Mouse (Mus musculus) G1E (cell line): ENCODE results near the gene Ldb3.

ENCODE experiments used
- CTCF ChIP-seq: IDR thresholded peaks from 2 replicates; pipeline ENCODE4 v1.5.1; 2012; ENCODE audit warnings: low read depth, low read length, inconsistent platforms, mixed read lengths
- GATA1 ChIP-seq: IDR thresholded peaks from 2 replicates; pipeline ENCODE4 v1.6.1; 2012; ENCODE audit warnings: borderline replicate concordance, low read length, inconsistent platforms, mixed read lengths

DNA sequence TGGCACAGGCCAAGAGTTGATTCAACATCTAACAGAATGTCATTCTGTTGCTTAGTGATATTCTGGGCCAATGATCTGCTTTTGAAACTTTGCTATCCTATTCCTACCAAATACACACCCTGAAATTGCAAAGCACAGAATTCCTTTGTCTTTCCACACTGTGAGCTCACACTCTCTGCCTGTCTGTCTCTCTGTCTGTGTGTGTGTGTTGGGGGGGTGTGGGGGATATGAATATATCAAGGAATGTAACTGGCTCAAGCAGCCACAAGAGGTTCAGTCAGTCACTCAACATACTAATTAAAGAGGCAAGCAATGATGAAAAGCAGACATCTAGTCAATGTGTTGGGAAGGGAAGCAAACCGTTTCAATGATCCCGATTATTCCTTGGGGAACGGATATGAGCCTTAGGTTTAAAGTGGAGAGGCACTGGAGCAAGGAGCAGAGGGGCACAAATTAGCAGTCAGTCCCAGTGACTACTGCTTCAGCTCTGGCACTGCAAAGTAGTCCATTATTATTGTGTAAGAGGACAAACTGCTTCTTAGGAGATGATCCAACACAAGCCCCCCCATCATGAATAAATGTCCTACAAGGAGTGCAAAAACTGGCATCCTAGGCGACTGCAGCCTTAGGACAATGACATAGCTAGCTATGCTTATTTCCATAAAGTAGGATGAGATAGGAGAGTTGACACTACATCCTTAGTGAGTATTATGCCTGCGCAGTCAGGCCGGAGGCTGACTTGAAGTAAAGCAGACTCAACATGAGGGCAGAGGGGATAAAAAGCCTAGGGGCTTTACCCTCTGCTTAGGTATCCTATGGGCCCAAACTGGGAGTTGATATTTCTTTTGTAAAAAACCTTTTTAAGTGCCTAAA is 104.8 kb downstream of the Ldb3 start:
- TF ChIP-seq GATA1: no peak
- no peak for TF ChIP-seq CTCF
